Mouse (Mus musculus): ENCODE data around the gene Myl6.

Gene Myl6

GRCm38 (mm10) chr10:128490232-128490631 lies 3.7 kb downstream of the Myl6 start:
- DNase-seq (ENCODE audit: extremely low spot score, low read depth, low spot score), result no peak

- no peak for DNase-seq (ENCODE audit: extremely low spot score, low read depth, low spot score)
These were observed 4.2 kb downstream of the Myl6 start for GRCm38 (mm10) chr10:128489785-128490184.

- no peak for DNase-seq (ENCODE audit: extremely low spot score, low read depth, low spot score)
These were observed 4.6 kb downstream of the Myl6 start for GRCm38 (mm10) chr10:128489380-128489779.

GRCm38 (mm10) chr10:128488776-128489175 lies 5.2 kb downstream of the Myl6 start:
- DNase-seq (ENCODE audit: extremely low spot score, low read depth, low spot score), result no peak

- DNase-seq (ENCODE audit: extremely low spot score, low read depth, low spot score), result no peak
These were observed 5.9 kb downstream of the Myl6 start for GRCm38 (mm10) chr10:128487861-128488712.

GRCm38 (mm10) chr10:128486370-128486769 lies 7.6 kb downstream of the Myl6 start:
- DNase-seq (ENCODE audit: extremely low spot score, low read depth, low spot score), result no peak

- DNase-seq (ENCODE audit: extremely low spot score, low read depth, low spot score), result no peak
These were observed 19.6 kb downstream of the Myl6 start for GRCm38 (mm10) chr10:128474366-128474765.

- DNase-seq (ENCODE audit: extremely low spot score, low read depth, low spot score), result no peak
These were observed 33.7 kb downstream of the Myl6 start for GRCm38 (mm10) chr10:128460270-128460630.

GRCm38 (mm10) chr10:128459409-128460269 lies 34.3 kb downstream of the Myl6 start:
- DNase-seq (ENCODE audit: extremely low spot score, low read depth, low spot score), result no peak

GRCm38 (mm10) chr10:128458719-128459408 lies 35.1 kb downstream of the Myl6 start, which contains the start of gene Smarcc2:
Gene Smarcc2 (plus strand): TSS chr10:128459248.
- no peak for DNase-seq (ENCODE audit: extremely low spot score, low read depth, low spot score)

GRCm38 (mm10) chr10:128458348-128458718 lies 35.6 kb downstream of the Myl6 start:
- peak; percentile 83 for DNase-seq (ENCODE audit: extremely low spot score, low read depth, low spot score)

GRCm38 (mm10) chr10:128457676-128458075 lies 36.3 kb downstream of the Myl6 start:
- DNase-seq (ENCODE audit: extremely low spot score, low read depth, low spot score), result no peak

GRCm38 (mm10) chr10:128455280-128455679 lies 38.7 kb downstream of the Myl6 start:
- peak; percentile 52 for DNase-seq (ENCODE audit: extremely low spot score, low read depth, low spot score)

- no peak for DNase-seq (ENCODE audit: extremely low spot score, low read depth, low spot score)
These were observed 39.5 kb downstream of the Myl6 start for GRCm38 (mm10) chr10:128454471-128454870.

GRCm38 (mm10) chr10:128451014-128451413 lies 42.9 kb downstream of the Myl6 start:
- DNase-seq (ENCODE audit: extremely low spot score, low read depth, low spot score), result no peak

- DNase-seq (ENCODE audit: extremely low spot score, low read depth, low spot score), result no peak
These were observed 48.5 kb downstream of the Myl6 start for GRCm38 (mm10) chr10:128445407-128445806.

- DNase-seq (ENCODE audit: extremely low spot score, low read depth, low spot score), result no peak
These were observed 49.6 kb downstream of the Myl6 start for GRCm38 (mm10) chr10:128444354-128444753.

- DNase-seq (ENCODE audit: extremely low spot score, low read depth, low spot score), result no peak
These were observed 51.2 kb downstream of the Myl6 start for GRCm38 (mm10) chr10:128442718-128443117.

- no peak for DNase-seq (ENCODE audit: extremely low spot score, low read depth, low spot score)
These were observed 52.4 kb downstream of the Myl6 start for GRCm38 (mm10) chr10:128441324-128442119.
